Mouse (Mus musculus) embryonic facial prominence, embryonic 14.5 days (tissue): Measurements from ENCODE around the gene Cd63. TPM values are rescaled to one million over a fixed set of nuclear protein-coding genes. Genes with fewer than 3 reads are reported as not detected.

Experiments used
- ATAC-seq: fragments of 200-750 bp; cut with Nextera tagmentation; 2 replicates; pipeline ENCODE4 v1.8.0; 2017; ENCODE audit warnings: low read depth, moderate number of reproducible peaks, moderate TSS enrichment
- DNase-seq: peaks from one replicate; pipeline ENCODE4 v3.0.0-alpha.2; 2015; ENCODE audit warnings: low spot score
- H3K27ac ChIP-seq: fragments of 300-500 bp; sonication (generic); replicated peaks from 2 replicates; pipeline ENCODE4 v1.5.1; 2014; ENCODE audit warnings: low read depth, mild to moderate bottlenecking, low read length, moderate library complexity
- H3K27me3 ChIP-seq: fragments of 300-500 bp; sonication (generic); replicated peaks from 2 replicates; pipeline ENCODE4 v1.6.1; 2014; ENCODE audit warnings: low read length; ENCODE audit not compliant: control insufficient read depth, insufficient read depth
- H3K36me3 ChIP-seq: fragments of 300-500 bp; sonication (generic); 2 replicates; pipeline ENCODE4 v1.6.1; 2014; ENCODE audit warnings: low read length, mixed read lengths; ENCODE audit not compliant: control insufficient read depth, insufficient read depth
- H3K4me1 ChIP-seq: fragments of 300-500 bp; sonication (generic); 2 replicates; pipeline ENCODE4 v1.6.1; 2014; ENCODE audit warnings: antibody characterized with exemption, low read length; ENCODE audit not compliant: control insufficient read depth, insufficient read depth
- H3K4me2 ChIP-seq: fragments of 300-500 bp; sonication (generic); 2 replicates; pipeline ENCODE4 v1.6.1; 2014; ENCODE audit warnings: low read depth, mild to moderate bottlenecking, low read length, moderate library complexity, mixed read lengths
- H3K4me3 ChIP-seq: fragments of 300-500 bp; sonication (generic); 2 replicates; pipeline ENCODE4 v1.5.1; 2014; ENCODE audit warnings: low read depth, mild to moderate bottlenecking, low read length
- H3K9ac ChIP-seq: fragments of 300-500 bp; sonication (generic); 2 replicates; pipeline ENCODE4 v1.6.1; 2014; ENCODE audit warnings: low read depth, mild to moderate bottlenecking, low read length, moderate library complexity, mixed read lengths
- H3K9me3 ChIP-seq: fragments of 300-500 bp; sonication (generic); 2 replicates; pipeline ENCODE4 v1.6.1; 2016; ENCODE audit warnings: low read length; ENCODE audit not compliant: control insufficient read depth
- WGBS: fragments of 180-500 bp; shearing (Covaris S2); extraction: QIAGEN DNeasy Blood & Tissue Kit; methylation state at CpG from one replicate; pipeline ENCODE4 v1.1.7; 2014; 5-methylcytosine and 5-hydroxymethylcytosine counted together
- polyA plus RNA-seq: library from polyadenylated mRNA; unstranded; fragments of >200 nt; fragmentation: Nextera tagmentation; extraction: Ambion mirVana; gene quantifications from 2 replicates; pipeline ENCODE4 v1.2.1, GENCODE M21; 2014

Gene Cd63
- polyA plus RNA-seq, 1 experiment from 2014 or later, result 959 TPM

DNA sequence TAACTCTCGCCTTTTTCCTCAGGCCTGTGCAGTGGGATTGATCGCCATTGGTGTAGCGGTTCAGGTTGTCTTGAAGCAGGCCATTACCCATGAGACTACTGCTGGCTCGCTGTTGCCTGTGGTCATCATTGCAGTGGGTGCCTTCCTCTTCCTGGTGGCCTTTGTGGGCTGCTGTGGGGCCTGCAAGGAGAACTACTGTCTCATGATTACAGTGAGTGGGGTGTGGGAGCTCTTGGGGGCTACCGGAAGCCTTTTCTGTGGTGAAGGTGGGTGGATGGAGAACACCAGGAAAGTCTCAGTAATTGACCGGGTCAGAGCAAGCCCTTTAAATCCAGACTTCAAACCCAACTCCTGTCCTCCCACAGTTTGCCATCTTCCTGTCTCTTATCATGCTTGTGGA, 10.6 kb downstream of the Cd63 start:
- H3K27ac ChIP-seq, result no peak overlapping the region
- H3K9ac ChIP-seq, result peak overlapping the region; percentile 99
- peaks cover 45% of the 10 kb centered on the region for H3K36me3 ChIP-seq
- no peak for DNase-seq
- no peaks in the 10 kb centered on the region for H3K27me3 ChIP-seq
- H3K9me3 ChIP-seq, result no peaks in the 10 kb centered on the region
- peak overlapping the region; percentile 94 for H3K4me3 ChIP-seq
- H3K4me1 ChIP-seq, result peaks cover 10% of the 10 kb centered on the region
- no peak for ATAC-seq
- 82% methylated on average over 6 of the region's 6 CpGs for WGBS
- H3K4me2 ChIP-seq, result peak overlapping the region; percentile 75

DNA sequence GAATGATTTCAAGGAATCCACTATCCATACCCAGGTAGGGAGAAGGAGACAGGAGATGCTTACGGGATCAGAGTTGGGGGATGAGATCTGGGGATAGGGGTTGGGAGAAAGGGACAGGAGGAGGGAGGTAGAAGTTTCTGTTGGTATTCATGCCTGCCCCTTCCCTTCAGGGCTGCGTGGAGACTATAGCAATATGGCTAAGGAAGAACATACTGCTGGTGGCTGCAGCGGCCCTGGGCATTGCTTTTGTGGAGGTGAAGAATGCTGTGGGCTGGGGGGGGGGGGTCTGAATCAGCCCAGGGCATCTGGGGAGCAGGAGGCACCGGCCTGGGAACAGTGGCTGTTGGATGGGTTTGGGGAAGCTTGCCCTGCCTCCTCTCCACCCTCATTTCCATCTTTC, 11.5 kb downstream of the Cd63 start:
- WGBS, result 82% methylated on average over 3 of the region's 4 CpGs
- ATAC-seq (no peak), DNase-seq (no peak)
- Histone ChIP-seq H3K9me3 (no peaks in the 10 kb centered on the region), H3K36me3 (peaks cover 53% of the 10 kb centered on the region), H3K4me1 (peaks cover 10% of the 10 kb centered on the region), H3K9ac (0 out of 2 replicates have a peak overlapping the region, but pooled peaks have one; percentile 3), H3K4me3 (no peak overlapping the region), H3K27ac (no peak overlapping the region), H3K27me3 (no peaks in the 10 kb centered on the region), H3K4me2 (peak overlapping the region; percentile 20; the same call in 1 of the 2 replicates)

DNA sequence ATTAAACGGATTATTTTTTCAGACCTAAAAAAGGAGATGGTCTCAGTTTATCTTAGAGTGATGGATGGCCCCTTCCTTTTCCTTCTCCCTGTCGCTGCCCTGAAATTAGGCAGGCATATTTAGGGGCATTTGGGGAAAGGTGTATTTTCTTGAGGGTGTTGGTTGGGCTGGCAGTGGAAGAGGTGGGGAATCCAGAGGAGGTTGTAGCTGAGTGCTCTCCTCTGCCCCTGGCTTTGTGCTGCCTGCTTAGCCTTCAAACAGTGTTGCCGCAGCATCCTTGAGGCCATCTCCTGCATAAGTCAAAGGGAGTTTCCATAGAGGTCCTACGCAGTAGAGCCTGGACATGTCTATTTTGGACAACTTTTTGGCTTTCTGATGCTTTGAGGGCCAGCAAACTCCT, 12.0 kb downstream of the Cd63 start:
- Histone ChIP-seq H3K36me3 (peaks cover 58% of the 10 kb centered on the region), H3K4me3 (no peak overlapping the region), H3K27ac (peak overlapping the region; percentile 16)

DNA sequence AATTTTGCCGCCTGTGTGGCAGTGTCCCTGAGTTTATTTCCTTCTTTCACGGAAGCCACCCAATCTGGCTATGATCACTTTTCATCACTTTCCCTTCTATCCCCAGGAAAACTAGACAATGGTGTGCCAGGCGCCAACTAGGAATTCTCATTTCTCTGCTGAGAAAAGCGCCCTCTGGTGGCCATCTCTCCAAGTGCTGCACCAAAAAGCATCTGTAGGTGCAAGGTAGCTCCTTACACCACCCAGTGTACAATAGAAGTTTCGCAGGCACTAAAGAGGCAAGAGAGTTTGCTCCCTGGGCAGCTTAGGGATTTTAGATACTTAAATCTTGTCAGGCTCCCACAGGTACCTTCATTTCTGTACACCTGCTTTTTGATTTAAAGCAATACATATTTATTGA, 12.4 kb downstream of the Cd63 start:
- 0 out of 2 replicates have a peak overlapping the region, but pooled peaks have one; percentile 3 for H3K9ac ChIP-seq
- no peak overlapping the region for H3K4me3 ChIP-seq
- peaks cover 10% of the 10 kb centered on the region for H3K4me1 ChIP-seq
- peaks cover 63% of the 10 kb centered on the region for H3K36me3 ChIP-seq
- H3K27ac ChIP-seq, result peak overlapping the region; percentile 16; the same call in 1 of the 2 replicates
- WGBS, result 10% methylated on average over 5 of the region's 5 CpGs
- ATAC-seq (peak; percentile 26; the same call in 1 of the 2 replicates), DNase-seq (peak; percentile 92)
- H3K27me3 ChIP-seq, result no peaks in the 10 kb centered on the region
- H3K4me2 ChIP-seq, result peak overlapping the region; percentile 16
- H3K9me3 ChIP-seq, result no peaks in the 10 kb centered on the region

More for the DNA sequence above, 12.0 kb downstream of the Cd63 start:
- Histone ChIP-seq H3K27me3 (no peaks in the 10 kb centered on the region), H3K4me1 (peaks cover 10% of the 10 kb centered on the region), H3K4me2 (peak overlapping the region; percentile 16), H3K9me3 (no peaks in the 10 kb centered on the region), H3K9ac (0 out of 2 replicates have a peak overlapping the region, but pooled peaks have one; percentile 3)
- 89% methylated on average over 4 of the region's 4 CpGs for WGBS
- DNase-seq, result no peak
- ATAC-seq, result no peak

DNA sequence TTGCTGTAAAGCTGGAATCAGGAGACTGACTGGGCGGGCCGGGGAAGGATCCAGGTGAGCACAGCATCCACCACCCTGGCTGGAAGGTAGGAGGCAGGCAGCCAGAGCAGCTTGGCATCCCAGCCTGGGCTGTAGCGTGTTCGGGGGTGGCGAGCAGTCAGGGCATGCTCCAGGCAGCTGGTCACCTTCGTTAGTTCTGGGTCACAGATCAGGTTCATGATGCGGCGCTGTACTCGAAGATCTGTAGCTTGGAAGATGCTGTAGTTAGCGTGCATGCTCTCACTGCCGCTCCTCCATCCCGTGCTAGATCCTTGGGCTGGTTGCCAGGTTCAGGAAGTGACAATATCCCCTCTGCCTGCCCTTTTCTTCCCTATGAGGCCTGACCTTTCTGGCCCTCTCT, 12.9 kb downstream of the Cd63 start:
- 81% methylated on average over 12 of the region's 12 CpGs for whole genome bisulfite sequencing
- Histone ChIP-seq H3K36me3 (peaks cover 66% of the 10 kb centered on the region), H3K9ac (no peak overlapping the region), H3K4me1 (peaks cover 10% of the 10 kb centered on the region), H3K9me3 (no peaks in the 10 kb centered on the region), H3K4me2 (no peak overlapping the region), H3K27me3 (no peaks in the 10 kb centered on the region), H3K4me3 (no peak overlapping the region), H3K27ac (no peak overlapping the region)
- ATAC-seq, result no peak
- no peak for DNase-seq

DNA sequence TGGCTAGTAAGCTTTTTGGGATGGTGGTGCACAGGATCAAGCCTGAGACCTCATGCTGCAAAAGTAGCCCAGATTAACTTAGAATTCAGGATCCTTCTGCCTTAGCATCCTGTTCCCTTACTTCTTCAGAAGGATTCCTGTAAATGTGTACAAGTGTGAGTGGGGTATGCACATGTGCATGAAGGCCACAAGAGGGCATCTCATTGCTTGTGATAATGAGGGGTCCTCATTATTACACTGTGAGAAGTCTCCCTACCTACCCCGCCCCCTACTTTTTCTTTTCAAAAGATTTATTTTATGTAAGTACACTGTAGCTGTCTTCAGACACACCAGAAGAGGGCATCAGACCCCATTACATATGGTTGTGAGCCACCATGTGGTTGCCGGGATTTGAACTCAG, 14.8 kb downstream of the Cd63 start:
- 95% methylated on average over 2 of the region's 2 CpGs for WGBS
- no peak overlapping the region for H3K4me3 ChIP-seq
- peaks cover 10% of the 10 kb centered on the region for H3K4me1 ChIP-seq
- H3K36me3 ChIP-seq, result peaks cover 66% of the 10 kb centered on the region
- H3K27me3 ChIP-seq, result no peaks in the 10 kb centered on the region
- ATAC-seq, result no peak
- H3K9me3 ChIP-seq, result no peaks in the 10 kb centered on the region
- no peak overlapping the region for H3K9ac ChIP-seq
- H3K27ac ChIP-seq, result no peak overlapping the region
- H3K4me2 ChIP-seq, result no peak overlapping the region
- no peak for DNase-seq

DNA sequence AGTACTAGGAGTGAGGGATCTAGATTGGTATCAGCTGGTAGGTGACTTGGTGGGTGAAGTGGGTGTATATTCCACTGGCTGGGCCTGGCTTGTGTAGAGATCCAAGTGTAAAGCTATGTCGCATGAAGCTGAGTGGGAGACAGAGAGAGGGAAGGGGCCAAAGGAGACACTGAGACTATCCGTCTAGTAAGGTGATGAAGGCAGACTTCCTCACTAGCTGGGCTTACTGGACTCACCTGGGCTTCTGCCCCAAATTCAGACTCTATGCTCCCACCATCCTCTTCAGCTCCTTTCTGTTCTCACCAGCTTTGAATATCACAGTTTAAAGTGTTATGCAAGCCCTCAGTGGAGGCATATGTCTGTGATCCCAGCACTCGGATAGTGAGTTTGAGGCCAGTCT, 15.9 kb downstream of the Cd63 start:
- Histone ChIP-seq H3K9ac (no peak overlapping the region), H3K27me3 (no peaks in the 10 kb centered on the region), H3K27ac (no peak overlapping the region), H3K4me3 (no peak overlapping the region), H3K36me3 (peaks cover 63% of the 10 kb centered on the region), H3K4me2 (no peak overlapping the region), H3K9me3 (no peaks in the 10 kb centered on the region), H3K4me1 (peaks cover 15% of the 10 kb centered on the region)
- WGBS, result 89% methylated on average over 3 of the region's 3 CpGs
- no peak for ATAC-seq
- DNase-seq, result no peak

DNA sequence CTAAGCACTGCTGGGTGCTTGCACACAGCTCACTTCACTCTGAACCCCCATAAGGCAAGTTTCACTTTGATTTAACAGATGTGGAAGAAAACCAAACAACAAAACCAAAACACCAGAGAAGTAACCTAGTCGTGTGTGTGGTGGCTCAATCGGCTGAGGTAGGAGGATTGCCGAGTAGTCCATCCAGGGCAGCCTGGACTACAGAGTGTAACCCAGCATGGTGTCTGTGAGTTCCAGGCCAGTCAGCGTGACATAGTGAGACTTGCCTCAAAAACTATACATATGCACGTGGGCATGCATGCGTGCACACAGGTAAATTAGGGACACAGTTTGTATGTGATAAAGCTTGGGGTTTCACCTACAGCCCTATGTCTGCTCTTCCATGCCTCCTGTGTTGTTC, 16.6 kb downstream of the Cd63 start:
- WGBS, result 92% methylated on average over 6 of the region's 6 CpGs
- H3K27me3 ChIP-seq, result no peaks in the 10 kb centered on the region
- no peak overlapping the region for H3K4me2 ChIP-seq
- DNase-seq (no peak), ATAC-seq (no peak)
- peaks cover 56% of the 10 kb centered on the region for H3K36me3 ChIP-seq
- H3K4me3 ChIP-seq, result no peak overlapping the region
- no peaks in the 10 kb centered on the region for H3K9me3 ChIP-seq
- H3K27ac ChIP-seq, result no peak overlapping the region
- H3K4me1 ChIP-seq, result peaks cover 22% of the 10 kb centered on the region
- H3K9ac ChIP-seq, result no peak overlapping the region

DNA sequence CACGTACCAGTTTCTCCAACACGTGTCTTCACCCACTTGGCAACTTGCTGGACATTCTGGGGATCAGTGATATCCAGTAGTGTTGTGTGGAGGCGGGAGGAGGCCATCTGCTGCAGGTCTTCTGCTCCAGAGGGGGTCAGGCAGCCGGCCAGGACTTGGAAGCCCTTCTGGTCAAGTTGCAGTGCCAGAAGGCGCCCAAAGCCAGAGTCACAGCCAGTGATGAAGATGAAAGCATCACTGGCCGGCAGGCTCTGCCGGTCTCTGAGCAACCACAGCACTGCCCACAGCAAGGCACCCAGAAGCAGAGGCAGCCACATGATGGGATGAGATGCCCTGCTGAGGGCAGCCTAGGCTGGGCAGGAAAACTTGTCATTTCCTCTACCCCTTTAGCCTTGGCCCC, 17.5 kb downstream of the Cd63 start:
- Histone ChIP-seq H3K4me3 (no peak overlapping the region), H3K27ac (no peak overlapping the region; the same call in 1 of the 2 replicates), H3K27me3 (no peaks in the 10 kb centered on the region), H3K4me2 (no peak overlapping the region), H3K36me3 (peaks cover 49% of the 10 kb centered on the region), H3K4me1 (peaks cover 22% of the 10 kb centered on the region), H3K9ac (peak overlapping the region; percentile 19; the same call in 1 of the 2 replicates), H3K9me3 (no peaks in the 10 kb centered on the region)
- ATAC-seq, result no peak
- 69% methylated on average over 7 of the region's 7 CpGs for WGBS
- DNase-seq, result no peak
